Mouse (Mus musculus) stomach, embryonic 15.5 days (tissue): ENCODE measurements around the gene Ugt1a7c. TPM values are rescaled to one million over a fixed set of nuclear protein-coding genes. Genes with fewer than 3 reads are reported as not detected.
A peak's percentile ranks its signal among the peaks of the same experiment; 100 is the strongest.

Source experiments
- ATAC-seq: fragments of 200-750 bp; cut with Nextera tagmentation; 2 replicates; pipeline ENCODE4 v1.8.0; 2017; ENCODE audit warnings: low read depth, moderate number of reproducible peaks, moderate TSS enrichment; ENCODE audit not compliant: insufficient read depth, low FRiP score
- H3K27ac ChIP-seq: fragments of 300-500 bp; sonication (generic); 2 replicates; pipeline ENCODE4 v1.5.1; 2015; ENCODE audit warnings: mild to moderate bottlenecking, inconsistent platforms
- H3K27me3 ChIP-seq: fragments of 300-500 bp; sonication (generic); replicated peaks from 2 replicates; pipeline ENCODE4 v1.6.1; 2015; ENCODE audit warnings: inconsistent platforms
- H3K36me3 ChIP-seq: fragments of 300-500 bp; sonication (generic); 2 replicates; pipeline ENCODE4 v1.6.1; 2015; ENCODE audit warnings: inconsistent platforms
- H3K4me1 ChIP-seq: fragments of 300-500 bp; sonication (generic); 2 replicates; pipeline ENCODE4 v1.6.1; 2015; ENCODE audit warnings: inconsistent platforms
- H3K4me2 ChIP-seq: fragments of 300-500 bp; sonication (generic); 2 replicates; pipeline ENCODE4 v1.6.1; 2015; ENCODE audit warnings: mild to moderate bottlenecking, inconsistent platforms
- H3K4me3 ChIP-seq: fragments of 300-500 bp; sonication (generic); replicated peaks from 2 replicates; pipeline ENCODE4 v1.5.1; 2015; ENCODE audit warnings: inconsistent platforms
- H3K9ac ChIP-seq: fragments of 300-500 bp; sonication (generic); 2 replicates; pipeline ENCODE4 v1.6.1; 2015; ENCODE audit warnings: inconsistent platforms
- H3K9me3 ChIP-seq: fragments of 300-500 bp; sonication (generic); 2 replicates; pipeline ENCODE4 v1.6.1; 2016; ENCODE audit warnings: inconsistent platforms
- WGBS: fragments of 180-500 bp; shearing (Covaris S2); methylation state at CpG from one replicate; pipeline ENCODE4 v1.1.7; 2015; 5-methylcytosine and 5-hydroxymethylcytosine counted together
- polyA plus RNA-seq: library from polyadenylated mRNA; unstranded; fragments of >200 nt; fragmentation: Nextera tagmentation; extraction: Ambion mirVana; gene quantifications from 2 replicates; pipeline ENCODE4 v1.2.1, GENCODE M21; 2015

Gene Ugt1a7c
- polyA plus RNA-seq, 1 experiment from 2014 or later, result 12.5 TPM

- H3K27me3 ChIP-seq, result no peaks in the 10 kb centered on the region
- H3K9me3 ChIP-seq, result peaks cover 11% of the 10 kb centered on the region; the same call in 1 of the 2 replicates
- ATAC-seq, result no peak
- no peak overlapping the region for H3K4me2 ChIP-seq
- H3K27ac ChIP-seq, result no peak overlapping the region
- no peak overlapping the region for H3K4me3 ChIP-seq
- WGBS, result 71% methylated on average over 8 of the region's 8 CpGs
- H3K36me3 ChIP-seq, result no peaks in the 10 kb centered on the region
- H3K4me1 ChIP-seq, result no peaks in the 10 kb centered on the region
- H3K9ac ChIP-seq, result no peak overlapping the region
Observed at GRCm38 (mm10) chr1:88253106-88253505, 158.2 kb downstream of the Ugt1a7c start.

GRCm38 (mm10) chr1:88253540-88253939 lies 158.7 kb downstream of the Ugt1a7c start:
- Histone ChIP-seq H3K4me1 (no peaks in the 10 kb centered on the region), H3K27me3 (no peaks in the 10 kb centered on the region), H3K4me2 (no peak overlapping the region), H3K27ac (no peak overlapping the region), H3K36me3 (no peaks in the 10 kb centered on the region), H3K9ac (no peak overlapping the region), H3K9me3 (peaks cover 11% of the 10 kb centered on the region; the same call in 1 of the 2 replicates), H3K4me3 (no peak overlapping the region)
- 74% methylated on average over 6 of the region's 6 CpGs for WGBS
- ATAC-seq, result no peak

GRCm38 (mm10) chr1:88254793-88255465 lies 160.1 kb downstream of the Ugt1a7c start:
- Histone ChIP-seq H3K36me3 (no peaks in the 10 kb centered on the region), H3K4me1 (no peaks in the 10 kb centered on the region), H3K9ac (no peak overlapping the region), H3K4me2 (no peak overlapping the region), H3K4me3 (no peak overlapping the region), H3K27ac (no peak overlapping the region), H3K27me3 (no peaks in the 10 kb centered on the region), H3K9me3 (0 out of 2 replicates have a peak, but pooled peaks cover 4% of the 10 kb centered on the region)
- ATAC-seq, result no peak
- WGBS, result 86% methylated on average over 12 of the region's 12 CpGs

GRCm38 (mm10) chr1:88255466-88255857 lies 160.6 kb downstream of the Ugt1a7c start:
- peaks cover 4% of the 10 kb centered on the region; the same call in 1 of the 2 replicates for H3K36me3 ChIP-seq
- no peaks in the 10 kb centered on the region for H3K4me1 ChIP-seq
- no peak overlapping the region for H3K27ac ChIP-seq
- WGBS, result 51% methylated on average over 2 of the region's 2 CpGs
- ATAC-seq, result no peak
- H3K27me3 ChIP-seq, result no peaks in the 10 kb centered on the region
- H3K4me3 ChIP-seq, result no peak overlapping the region
- H3K9me3 ChIP-seq, result no peaks in the 10 kb centered on the region
- no peak overlapping the region for H3K4me2 ChIP-seq
- no peak overlapping the region for H3K9ac ChIP-seq

GRCm38 (mm10) chr1:88255989-88256754 lies 161.3 kb downstream of the Ugt1a7c start:
- Histone ChIP-seq H3K27me3 (no peaks in the 10 kb centered on the region), H3K9ac (no peak overlapping the region), H3K4me1 (no peaks in the 10 kb centered on the region), H3K4me2 (no peak overlapping the region), H3K27ac (no peak overlapping the region), H3K4me3 (no peak overlapping the region), H3K36me3 (peaks cover 11% of the 10 kb centered on the region; the same call in 1 of the 2 replicates), H3K9me3 (no peaks in the 10 kb centered on the region)
- 76% methylated on average over 13 of the region's 13 CpGs for WGBS
- ATAC-seq, result no peak

- H3K27me3 ChIP-seq, result no peaks in the 10 kb centered on the region
- no peak overlapping the region for H3K27ac ChIP-seq
- H3K4me1 ChIP-seq, result peaks cover 7% of the 10 kb centered on the region; the same call in 1 of the 2 replicates
- WGBS, result 74% methylated on average over 10 of the region's 10 CpGs
- H3K4me2 ChIP-seq, result no peak overlapping the region
- H3K9me3 ChIP-seq, result no peaks in the 10 kb centered on the region
- H3K9ac ChIP-seq, result no peak overlapping the region
- peaks cover 20% of the 10 kb centered on the region for H3K36me3 ChIP-seq
- ATAC-seq, result no peak
- H3K4me3 ChIP-seq, result no peak overlapping the region
Observed at GRCm38 (mm10) chr1:88256886-88257663, 162.2 kb downstream of the Ugt1a7c start.

- peaks cover 11% of the 10 kb centered on the region for H3K4me1 ChIP-seq
- H3K9ac ChIP-seq, result no peak overlapping the region
- ATAC-seq, result no peak
- peaks cover 22% of the 10 kb centered on the region for H3K36me3 ChIP-seq
- no peak overlapping the region for H3K4me3 ChIP-seq
- WGBS, result 82% methylated on average over 6 of the region's 6 CpGs
- H3K27me3 ChIP-seq, result no peaks in the 10 kb centered on the region
- no peak overlapping the region for H3K27ac ChIP-seq
- no peaks in the 10 kb centered on the region for H3K9me3 ChIP-seq
- no peak overlapping the region for H3K4me2 ChIP-seq
Observed at GRCm38 (mm10) chr1:88257681-88258080, 162.8 kb downstream of the Ugt1a7c start.

GRCm38 (mm10) chr1:88258361-88258760 lies 163.5 kb downstream of the Ugt1a7c start:
- no peak for ATAC-seq
- Histone ChIP-seq H3K27me3 (no peaks in the 10 kb centered on the region), H3K9me3 (no peaks in the 10 kb centered on the region), H3K36me3 (peaks cover 29% of the 10 kb centered on the region), H3K4me3 (no peak overlapping the region), H3K4me1 (peaks cover 11% of the 10 kb centered on the region), H3K9ac (no peak overlapping the region), H3K4me2 (no peak overlapping the region), H3K27ac (no peak overlapping the region)
- WGBS, result 71% methylated on average over 6 of the region's 6 CpGs

- no peak overlapping the region for H3K4me3 ChIP-seq
- no peaks in the 10 kb centered on the region for H3K9me3 ChIP-seq
- ATAC-seq, result no peak
- H3K4me1 ChIP-seq, result peaks cover 11% of the 10 kb centered on the region
- no peak overlapping the region for H3K27ac ChIP-seq
- H3K4me2 ChIP-seq, result no peak overlapping the region
- no peak overlapping the region for H3K9ac ChIP-seq
- WGBS, result 62% methylated on average over 8 of the region's 8 CpGs
- H3K27me3 ChIP-seq, result no peaks in the 10 kb centered on the region
- H3K36me3 ChIP-seq, result peaks cover 36% of the 10 kb centered on the region
Observed at GRCm38 (mm10) chr1:88258881-88259642, 164.2 kb downstream of the Ugt1a7c start.

GRCm38 (mm10) chr1:88259643-88260024 lies 164.8 kb downstream of the Ugt1a7c start:
- H3K4me2 ChIP-seq, result no peak overlapping the region
- WGBS, result 69% methylated on average over 4 of the region's 4 CpGs
- no peak overlapping the region for H3K9ac ChIP-seq
- no peaks in the 10 kb centered on the region for H3K27me3 ChIP-seq
- ATAC-seq, result peak; percentile 1; the same call in 1 of the 2 replicates
- H3K4me1 ChIP-seq, result peaks cover 11% of the 10 kb centered on the region
- no peaks in the 10 kb centered on the region for H3K9me3 ChIP-seq
- H3K27ac ChIP-seq, result no peak overlapping the region
- peaks cover 42% of the 10 kb centered on the region for H3K36me3 ChIP-seq
- H3K4me3 ChIP-seq, result no peak overlapping the region

GRCm38 (mm10) chr1:88260114-88260513 lies 165.3 kb downstream of the Ugt1a7c start:
- H3K27ac ChIP-seq, result 0 out of 2 replicates have a peak overlapping the region, but pooled peaks have one; percentile 0
- 71% methylated on average over 6 of the region's 6 CpGs for WGBS
- no peak overlapping the region for H3K4me3 ChIP-seq
- peaks cover 11% of the 10 kb centered on the region for H3K4me1 ChIP-seq
- H3K9ac ChIP-seq, result no peak overlapping the region
- H3K27me3 ChIP-seq, result no peaks in the 10 kb centered on the region
- H3K36me3 ChIP-seq, result peaks cover 47% of the 10 kb centered on the region
- H3K4me2 ChIP-seq, result no peak overlapping the region
- ATAC-seq, result peak; percentile 13; the same call in 1 of the 2 replicates
- H3K9me3 ChIP-seq, result no peaks in the 10 kb centered on the region
